Mouse (Mus musculus) retina, adult 2 months (tissue): ENCODE results near the gene Xxylt1.

ENCODE experiments used
- DNase-seq: peaks from one replicate; pipeline ENCODE4 v3.0.0-alpha.2; 2012; ENCODE audit warnings: low read depth, low spot score

The Xxylt1 gene

GRCm38 (mm10) chr16:31061246-31061880 lies 19.9 kb downstream of the Xxylt1 start:
- DNase-seq: no peak

DNA sequence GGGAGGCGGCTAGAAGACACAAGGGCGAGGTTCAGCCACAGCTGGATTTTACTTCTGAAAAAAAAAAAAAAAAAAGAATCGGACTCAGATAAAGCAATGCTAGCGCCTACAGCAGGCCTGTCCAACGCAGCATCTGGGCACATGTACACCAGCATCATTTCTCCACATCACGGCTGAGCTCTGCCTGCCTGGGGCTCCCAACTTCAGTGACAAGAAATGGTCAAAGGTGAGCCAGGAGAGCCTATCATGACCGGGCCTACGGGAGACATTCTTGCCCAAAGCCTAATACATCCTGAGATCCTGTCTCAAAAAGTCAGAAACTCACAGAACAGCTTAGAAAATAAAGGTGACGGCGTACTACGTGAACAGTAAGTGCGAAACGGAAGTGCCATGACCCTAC lies 20.5 kb downstream of the Xxylt1 start:
- DNase-seq: no peak

DNA sequence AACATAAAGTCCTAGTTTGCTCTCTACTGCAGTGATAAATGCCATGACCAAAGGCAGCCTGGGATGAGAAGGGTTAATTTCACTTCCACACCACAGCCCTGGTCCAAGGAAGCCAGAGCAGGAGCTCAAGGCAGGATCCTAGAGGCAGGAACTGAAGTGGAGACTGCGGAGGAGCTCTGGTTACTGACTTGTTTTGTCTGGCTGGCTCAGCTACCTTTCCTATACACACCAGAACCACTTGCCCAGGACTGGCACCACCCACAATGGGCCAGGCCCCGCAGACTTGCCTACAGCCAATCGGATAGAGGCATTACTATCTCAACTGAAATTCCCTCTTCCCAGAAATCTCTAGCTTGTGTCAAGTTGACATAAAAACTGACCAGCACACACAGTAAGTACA lies 21.0 kb downstream of the Xxylt1 start:
- DNase-seq: no peak

DNA sequence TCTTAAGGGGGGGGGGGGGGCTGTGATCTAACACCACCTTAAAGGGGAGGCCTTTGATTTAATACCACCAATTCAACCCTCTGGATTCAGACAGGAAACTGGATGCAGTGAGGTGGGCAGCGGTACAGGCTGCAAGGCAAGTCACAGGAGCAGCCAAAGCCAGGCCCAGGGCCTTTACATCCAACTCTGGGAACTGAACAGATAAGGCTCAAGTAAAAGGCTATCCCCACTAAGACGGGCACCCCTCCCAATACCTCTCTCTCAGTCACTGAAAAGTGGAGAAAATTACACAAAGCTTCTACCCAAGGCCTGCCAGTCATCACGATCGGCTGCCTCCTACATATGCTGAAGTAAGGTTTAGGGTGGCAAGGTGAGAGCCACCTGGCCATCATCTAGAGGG lies 21.5 kb downstream of the Xxylt1 start:
- DNase-seq: no peak

GRCm38 (mm10) chr16:31052812-31053211 lies 28.4 kb downstream of the Xxylt1 start:
- no peak for DNase-seq

DNA sequence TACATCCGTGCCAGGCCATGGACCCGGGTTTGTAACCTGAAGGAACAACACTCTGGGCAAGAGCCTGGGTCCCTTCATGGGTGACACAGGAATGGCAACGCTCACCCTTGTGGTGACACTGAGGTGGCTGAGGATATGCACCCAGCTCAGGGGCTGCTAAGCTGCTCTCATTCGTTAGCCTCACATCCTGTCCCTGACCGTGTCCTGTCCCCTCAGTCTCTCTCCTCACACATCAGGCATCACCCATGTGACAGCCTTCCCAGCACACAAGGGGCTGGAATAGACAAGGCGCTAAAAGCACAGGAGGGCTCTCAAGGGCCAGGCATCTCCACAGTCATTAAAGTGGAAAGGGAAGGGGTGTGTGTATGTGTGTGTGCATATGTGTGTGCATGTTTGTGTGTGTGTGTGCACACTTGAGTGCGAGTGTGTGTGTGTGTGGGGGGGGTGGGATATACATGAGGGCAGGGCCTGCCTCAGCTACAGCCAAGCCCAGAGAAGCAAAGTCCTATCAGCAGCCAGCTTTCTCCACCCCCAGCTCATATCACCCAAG lies 29.0 kb downstream of the Xxylt1 start:
- DNase-seq: no peak

DNA sequence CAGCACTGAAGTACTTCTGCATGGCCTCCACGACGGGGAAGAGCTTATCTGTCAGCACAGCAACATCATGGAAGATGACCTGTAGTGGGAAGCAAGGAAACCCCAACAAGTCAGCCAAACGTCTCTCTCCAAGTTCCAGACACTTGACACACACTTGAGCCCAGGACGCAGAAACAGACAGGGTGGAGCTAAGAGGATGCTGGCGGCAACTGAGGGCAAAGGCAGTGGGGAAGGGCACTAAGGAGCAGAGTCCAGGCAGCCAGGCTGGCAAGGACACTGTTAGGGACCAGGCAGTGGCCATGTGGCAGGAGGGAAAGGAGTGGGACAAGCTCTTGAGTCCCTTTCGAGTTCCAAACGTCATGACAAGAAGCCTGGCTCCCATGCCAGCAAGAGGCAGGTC lies 30.5 kb downstream of the Xxylt1 start:
- DNase-seq: no peak

- DNase-seq: no peak
These were observed 33.0 kb downstream of the Xxylt1 start for GRCm38 (mm10) chr16:31048194-31048593.

DNA sequence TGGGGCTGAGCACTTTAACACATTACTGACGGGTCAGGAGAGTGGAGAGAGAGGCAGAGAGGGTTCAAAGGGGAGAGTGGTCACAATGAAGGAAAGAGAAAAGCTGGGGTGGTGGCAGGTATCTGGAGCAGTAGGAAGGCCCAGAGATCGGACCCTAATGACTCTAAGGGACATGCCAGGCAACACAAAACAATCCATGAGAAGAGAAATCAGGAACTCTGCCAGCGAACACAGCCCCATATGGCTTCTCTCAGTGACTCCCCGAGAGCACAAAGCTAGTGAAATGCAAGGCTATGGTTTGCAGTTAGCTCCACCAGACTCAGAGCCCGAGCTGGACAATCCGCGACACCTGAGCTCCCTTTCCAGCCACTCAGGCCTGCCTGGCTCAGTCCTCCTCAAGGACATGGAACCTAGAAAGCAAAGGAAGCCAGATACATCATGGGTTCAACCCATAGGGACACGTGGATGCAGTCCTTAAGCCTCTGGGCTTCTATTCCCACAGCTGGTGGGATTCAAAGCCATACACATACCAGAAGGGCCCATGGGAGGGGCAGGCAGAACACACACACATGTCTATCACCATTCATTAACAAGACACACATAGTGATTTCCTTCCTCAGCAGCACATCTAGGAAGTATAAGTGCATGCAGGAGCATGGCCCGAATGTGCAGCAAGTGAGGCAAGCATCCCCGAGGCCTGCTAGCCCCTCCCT lies 33.9 kb downstream of the Xxylt1 start:
- no peak for DNase-seq

DNA sequence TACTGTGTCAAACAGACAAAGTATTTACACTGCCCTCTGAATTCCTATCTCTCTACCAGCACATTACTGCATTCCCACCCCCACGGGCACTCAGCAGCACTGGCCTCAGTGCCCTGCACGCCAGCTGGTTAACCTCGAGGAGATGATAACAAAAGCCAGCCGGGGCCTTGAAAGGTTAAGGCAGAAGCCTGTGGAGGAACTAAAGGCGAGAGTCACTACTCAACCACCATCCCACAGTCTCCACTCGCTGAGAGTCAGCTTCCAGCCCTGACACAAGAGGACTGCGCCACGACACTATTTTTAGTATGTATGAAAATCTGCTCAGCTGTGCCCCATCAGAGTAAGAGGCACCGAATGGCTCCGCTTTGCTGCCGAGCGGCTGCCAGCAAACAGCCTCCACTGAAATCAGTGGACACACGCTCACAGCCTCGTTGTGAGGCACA lies 35.0 kb downstream of the Xxylt1 start:
- no peak for DNase-seq

DNA sequence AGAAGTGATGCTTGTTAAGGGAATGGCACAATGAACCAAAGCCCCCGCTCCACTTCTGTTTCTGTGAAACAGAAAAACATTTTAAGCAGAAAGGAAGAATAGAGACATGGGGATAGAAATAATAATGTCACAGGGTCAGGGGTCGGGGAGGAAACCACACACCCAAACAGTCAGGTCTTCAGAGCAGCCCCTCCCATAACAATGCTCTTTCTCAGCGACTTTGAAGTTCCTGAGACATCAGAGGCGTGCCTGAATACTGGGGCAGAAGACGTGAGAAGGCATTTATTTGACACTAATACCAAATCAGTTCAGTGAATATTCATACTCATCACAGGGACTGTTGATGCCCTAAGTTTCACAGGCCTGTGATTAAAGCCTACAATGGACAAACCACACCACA lies 36.0 kb downstream of the Xxylt1 start:
- no peak for DNase-seq

- DNase-seq: no peak
These were observed 38.1 kb downstream of the Xxylt1 start for GRCm38 (mm10) chr16:31043136-31043535.

GRCm38 (mm10) chr16:31041566-31041965 lies 39.7 kb downstream of the Xxylt1 start:
- DNase-seq: no peak

DNA sequence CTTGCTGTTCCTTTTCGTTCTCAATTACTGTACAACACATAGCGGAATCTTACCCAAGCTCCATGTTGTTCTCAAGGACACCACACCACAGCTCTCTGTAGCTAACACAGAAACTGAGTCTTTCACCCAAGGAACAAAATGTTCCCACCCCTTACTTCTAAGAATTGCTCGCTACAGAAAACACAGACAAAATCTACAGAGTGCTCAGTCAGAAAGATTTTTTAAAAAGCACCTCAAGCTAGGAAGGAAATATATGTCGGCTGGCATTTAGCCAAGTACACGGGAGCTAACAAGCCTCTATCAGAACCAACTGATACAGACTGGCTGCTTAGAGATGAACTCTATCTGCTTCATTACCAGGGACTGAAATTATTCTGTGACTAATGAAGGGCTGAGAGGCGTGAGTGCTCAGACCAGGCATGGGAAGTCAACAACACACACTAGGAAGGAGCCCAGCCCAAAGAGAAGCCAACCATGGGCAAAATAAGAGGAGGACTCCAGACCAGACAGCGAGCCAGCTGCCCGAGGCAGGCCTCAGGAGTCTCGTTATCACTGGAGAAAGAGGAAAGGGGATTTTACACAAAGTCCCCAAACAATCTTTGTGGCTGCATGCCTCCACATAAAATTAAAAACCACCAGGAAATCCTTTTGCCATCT lies 41.3 kb downstream of the Xxylt1 start:
- no peak for DNase-seq

DNA sequence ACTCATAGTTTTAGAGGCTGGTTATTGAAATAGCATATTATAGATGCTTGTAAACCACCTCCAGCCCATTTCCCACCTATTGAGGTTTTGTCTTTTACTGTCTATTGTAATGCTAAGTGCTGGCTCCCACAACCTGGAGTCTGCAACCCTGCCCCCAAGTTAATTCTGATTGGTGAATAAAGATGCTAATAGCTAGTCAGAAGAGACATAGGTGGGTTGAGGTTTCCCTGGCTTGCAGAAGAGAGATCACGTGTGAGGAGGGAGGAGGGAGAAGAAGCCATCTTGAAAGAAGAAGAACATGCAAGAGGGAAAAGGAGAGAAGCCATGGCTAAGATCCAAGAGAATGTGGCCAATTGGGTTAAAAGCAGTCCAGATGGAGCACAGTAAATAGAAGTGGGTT lies 43.8 kb downstream of the Xxylt1 start:
- DNase-seq: no peak

GRCm38 (mm10) chr16:31035651-31036245 lies 45.5 kb downstream of the Xxylt1 start:
- no peak for DNase-seq

DNA sequence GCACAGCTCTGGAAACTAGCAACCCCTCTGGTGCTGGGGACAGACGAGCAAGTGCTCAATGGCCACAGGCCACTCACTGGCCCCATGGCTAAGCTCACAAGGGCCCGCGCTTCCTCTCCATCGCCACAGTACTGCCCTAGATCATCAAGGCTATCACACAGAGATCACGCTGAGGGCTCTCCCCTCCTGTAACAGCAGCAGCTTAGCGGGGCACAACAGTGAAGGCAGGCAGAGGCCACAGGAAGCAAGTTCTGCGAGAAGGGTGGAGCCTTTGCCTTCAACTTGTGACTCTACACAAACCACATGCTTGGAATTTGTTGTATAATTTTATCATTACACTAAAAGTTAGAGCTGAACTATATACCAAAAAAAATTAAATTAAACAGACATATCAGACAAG lies 46.0 kb downstream of the Xxylt1 start:
- DNase-seq: no peak

- no peak for DNase-seq
These were observed 47.2 kb downstream of the Xxylt1 start for GRCm38 (mm10) chr16:31034051-31034450.

DNA sequence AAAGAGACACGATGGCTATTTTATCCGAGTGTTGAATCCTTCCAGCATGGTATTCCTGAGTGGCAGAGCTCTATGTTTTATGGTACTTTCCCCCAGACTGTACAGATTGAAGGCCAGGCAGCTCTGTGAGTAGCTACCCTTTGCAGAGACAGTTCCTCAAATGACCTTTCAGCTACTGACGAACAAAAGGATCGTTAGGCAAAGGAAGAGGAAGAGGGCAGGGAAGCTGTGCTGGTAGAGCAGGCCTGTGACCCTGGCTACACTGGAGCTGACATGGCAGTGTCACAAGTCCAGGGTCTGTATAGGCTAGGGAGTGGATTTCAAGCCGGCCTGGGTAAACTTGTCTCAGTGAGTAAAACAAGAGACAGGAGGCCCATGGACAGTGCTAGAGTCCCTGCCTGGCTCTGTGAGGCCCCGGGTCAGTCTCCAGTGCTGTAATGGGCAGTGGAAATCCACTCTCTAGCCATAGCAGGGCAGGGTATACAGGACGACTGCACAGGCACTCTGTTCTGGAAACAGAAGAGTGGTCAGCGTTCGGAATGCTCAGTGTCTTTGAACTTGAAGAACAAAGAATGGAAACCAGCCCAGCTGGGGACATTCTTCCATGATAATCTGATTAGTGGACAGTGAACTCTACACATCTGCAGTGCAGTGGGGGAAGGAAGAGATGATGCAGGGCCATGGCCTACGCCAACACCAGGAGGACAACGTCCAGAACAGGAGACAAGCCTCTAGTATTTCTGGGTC lies 51.3 kb downstream of the Xxylt1 start:
- no peak for DNase-seq

- DNase-seq: no peak
These were observed 53.6 kb downstream of the Xxylt1 start for GRCm38 (mm10) chr16:31027675-31028074.

GRCm38 (mm10) chr16:31025516-31025915 lies 55.7 kb downstream of the Xxylt1 start:
- DNase-seq: no peak

- no peak for DNase-seq
These were observed 56.2 kb downstream of the Xxylt1 start for GRCm38 (mm10) chr16:31024997-31025396.
